Mouse (Mus musculus): ENCODE results near the gene Tmem189.

Gene Tmem189

DNA sequence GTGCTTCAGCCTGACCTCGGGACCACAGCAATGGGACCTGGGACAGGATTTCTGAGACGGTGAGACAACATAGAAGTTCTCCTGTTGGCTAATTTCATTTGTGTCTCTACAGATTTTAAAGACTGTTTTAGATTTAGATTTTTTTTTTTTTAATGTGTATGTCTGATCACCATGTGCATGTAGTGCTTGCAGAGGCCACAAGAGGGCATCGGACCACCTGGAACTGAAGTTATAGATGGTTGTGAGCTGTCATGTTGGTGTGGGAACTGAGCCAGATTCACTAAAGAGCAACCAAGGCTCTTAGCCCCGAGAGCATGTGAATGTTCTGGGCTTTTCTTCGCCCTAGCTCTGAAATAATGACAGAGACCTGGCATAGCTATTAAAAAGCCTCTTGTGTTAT lies 9.0 kb downstream of the Tmem189 start:
- in situ Hi-C loops (cut with MboI, MseI), result no loop called here

DNA sequence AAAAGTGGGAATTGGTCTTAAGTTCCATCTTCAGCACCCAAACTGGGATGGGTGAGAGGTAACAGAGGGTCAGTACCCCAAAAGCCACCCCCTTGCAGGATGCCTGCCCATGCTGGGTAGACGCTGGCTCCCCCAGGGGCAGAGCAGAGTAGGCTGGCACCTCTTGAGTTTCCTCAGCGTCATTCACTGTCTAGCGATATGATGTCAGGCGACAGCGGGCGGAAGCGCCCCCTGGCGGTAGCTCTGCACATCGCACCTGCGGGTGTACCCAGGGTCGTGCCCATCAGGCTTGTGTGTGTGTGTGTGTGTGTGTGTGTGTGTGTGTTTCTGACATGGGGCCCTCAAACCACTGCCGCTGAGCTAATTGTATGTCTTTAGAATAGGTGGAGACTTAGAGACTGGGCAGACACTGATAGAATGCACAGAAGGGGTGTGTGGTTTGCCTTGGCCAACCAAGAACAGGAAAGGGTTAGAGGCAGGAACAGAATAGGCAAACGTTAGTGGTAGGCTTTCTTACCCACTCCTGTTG lies 9.7 kb downstream of the Tmem189 start:
- in situ Hi-C loops (cut with MboI, MseI), result loop anchor here (5.0 kb wide), 1 partner anchor 38 kb away; no protein-coding TSS in a partner anchor

DNA sequence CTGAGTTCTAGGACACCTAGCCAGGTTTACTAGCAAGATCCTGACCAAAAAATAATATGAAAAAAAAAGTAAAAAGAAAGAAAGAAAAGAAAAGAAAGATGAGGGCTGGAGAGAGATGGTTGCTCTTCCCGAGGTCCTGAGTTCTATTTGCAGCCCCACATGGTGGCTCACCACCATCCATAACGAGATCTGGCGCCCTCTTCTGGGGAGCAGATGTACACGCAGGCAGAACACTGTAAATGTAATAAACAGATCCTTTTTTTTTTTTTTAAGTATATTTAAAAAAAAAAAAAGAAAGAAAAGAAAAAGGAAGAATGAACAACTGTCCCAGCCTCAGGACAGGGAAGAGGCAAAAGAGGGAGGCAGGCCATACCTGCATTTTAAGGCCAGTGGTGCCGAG lies 11.0 kb downstream of the Tmem189 start:
- in situ Hi-C loops (cut with MboI, MseI), result loop anchor here (5.0 kb wide), 1 partner anchor 36 kb away; no protein-coding TSS in a partner anchor

DNA sequence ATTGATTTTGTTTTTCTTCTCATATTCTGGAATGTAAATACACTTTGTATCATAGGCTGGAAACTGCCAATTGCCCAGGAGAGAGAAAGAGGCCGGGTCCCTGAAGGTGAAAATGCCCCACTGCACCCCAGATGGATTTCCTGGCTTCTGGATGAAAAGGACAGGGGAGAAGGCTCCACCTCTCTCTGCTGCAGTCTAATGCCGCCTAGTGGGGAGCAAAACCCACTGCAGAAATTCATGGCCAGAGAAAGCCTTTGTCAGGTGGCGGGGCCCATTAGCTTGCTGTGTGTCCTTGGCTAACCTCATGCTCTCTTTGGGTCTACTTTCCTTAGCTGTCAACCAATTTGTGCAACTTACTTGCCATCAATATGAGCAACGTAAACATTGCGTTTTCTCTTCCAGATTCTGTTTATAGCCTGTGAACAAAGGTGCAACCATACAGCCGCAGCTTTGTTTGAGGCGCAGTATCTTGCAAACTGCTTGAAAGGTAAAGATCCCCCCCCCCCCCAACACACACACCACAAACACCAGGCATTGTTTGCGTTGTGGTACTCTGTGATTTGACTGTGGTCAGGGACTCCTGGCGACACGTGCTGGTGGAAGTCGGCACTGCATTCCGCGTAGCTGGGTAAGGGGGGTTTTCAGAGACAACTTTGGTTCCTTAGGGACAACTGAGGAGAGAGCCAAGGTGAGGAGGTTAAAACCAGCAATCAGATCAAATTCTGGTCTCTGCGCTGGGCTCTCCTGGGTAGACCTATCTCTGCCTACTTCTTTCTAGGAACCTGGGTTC lies 14.3 kb downstream of the Tmem189 start:
- in situ Hi-C loops (cut with MboI, MseI), result loop anchor here (5.0 kb wide), 1 partner anchor 33 kb away; no protein-coding TSS in a partner anchor

DNA sequence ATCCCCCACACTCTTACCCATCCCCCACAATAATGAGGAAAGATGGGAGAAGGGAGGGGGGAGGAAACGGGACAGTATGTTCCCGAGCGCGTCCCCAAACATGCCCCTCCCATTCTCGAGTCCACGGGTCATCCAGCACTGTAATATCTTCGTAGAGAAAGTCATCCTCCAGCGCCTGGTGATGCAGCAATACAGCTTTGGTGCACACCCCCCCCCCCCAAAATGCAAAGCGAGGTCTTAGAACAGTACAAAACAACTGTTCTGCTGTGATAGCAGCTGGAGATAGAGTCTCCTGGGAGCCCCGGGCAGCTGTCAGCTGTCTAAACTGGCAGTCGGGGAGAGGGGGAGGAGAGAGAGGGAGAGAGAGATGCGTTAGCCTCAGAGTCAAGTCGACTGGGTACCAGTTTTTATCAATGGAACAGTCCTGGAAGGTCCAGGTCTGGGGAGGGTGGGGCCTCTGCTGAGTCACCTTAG lies 17.4 kb downstream of the Tmem189 start:
- in situ Hi-C loops (cut with MboI, MseI), result loop anchor here (5.0 kb wide), 1 partner anchor 140 kb away; no protein-coding TSS in a partner anchor

DNA sequence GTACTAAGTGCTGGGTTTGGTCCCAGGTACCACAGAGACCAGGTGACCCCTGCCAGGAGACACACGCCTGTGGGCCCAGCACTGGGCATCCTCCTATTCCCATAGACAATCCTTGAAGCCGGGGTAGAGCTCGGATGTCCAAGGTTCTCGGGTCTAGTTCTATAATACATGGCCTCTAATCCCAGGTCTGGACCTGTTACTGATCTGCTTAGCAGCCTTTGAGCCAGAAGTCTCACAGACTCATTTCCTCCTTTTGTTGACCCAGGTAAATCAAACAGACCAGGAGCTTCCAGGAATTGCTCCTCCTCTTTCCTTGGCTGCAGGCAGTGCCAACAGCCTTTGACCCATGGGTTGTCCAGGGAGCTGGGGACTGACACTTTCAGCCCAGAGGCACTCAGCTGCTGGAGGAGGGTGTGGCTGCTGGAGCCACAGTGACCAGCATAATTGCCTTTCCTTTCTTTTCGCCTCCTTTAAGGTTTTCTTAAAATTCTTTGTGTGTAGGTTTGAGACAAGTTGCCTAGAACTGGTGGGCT lies 18.5 kb downstream of the Tmem189 start:
- in situ Hi-C loops (cut with MboI, MseI), result loop anchor here (5.0 kb wide), 1 partner anchor 139 kb away; no protein-coding TSS in a partner anchor

DNA sequence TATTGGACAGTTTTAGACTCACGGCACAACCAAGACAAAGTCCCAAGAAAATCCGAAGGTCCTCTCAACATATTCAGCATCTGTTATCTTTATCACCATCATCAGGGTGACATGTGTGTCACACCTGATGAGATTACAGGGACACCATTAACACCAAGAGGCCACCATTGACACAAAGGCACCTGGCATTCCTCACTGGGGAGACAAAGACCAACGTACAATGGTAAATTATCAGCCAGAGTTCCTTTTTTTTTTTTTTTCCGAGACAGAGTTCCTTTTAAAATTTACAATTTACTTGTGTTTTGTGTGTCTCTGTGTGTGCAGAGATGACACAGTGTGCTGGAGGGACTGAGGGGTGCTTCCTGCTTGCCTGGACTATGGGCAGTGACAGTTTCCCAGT lies 20.2 kb downstream of the Tmem189 start:
- in situ Hi-C loops (cut with MboI, MseI), result no loop called here

DNA sequence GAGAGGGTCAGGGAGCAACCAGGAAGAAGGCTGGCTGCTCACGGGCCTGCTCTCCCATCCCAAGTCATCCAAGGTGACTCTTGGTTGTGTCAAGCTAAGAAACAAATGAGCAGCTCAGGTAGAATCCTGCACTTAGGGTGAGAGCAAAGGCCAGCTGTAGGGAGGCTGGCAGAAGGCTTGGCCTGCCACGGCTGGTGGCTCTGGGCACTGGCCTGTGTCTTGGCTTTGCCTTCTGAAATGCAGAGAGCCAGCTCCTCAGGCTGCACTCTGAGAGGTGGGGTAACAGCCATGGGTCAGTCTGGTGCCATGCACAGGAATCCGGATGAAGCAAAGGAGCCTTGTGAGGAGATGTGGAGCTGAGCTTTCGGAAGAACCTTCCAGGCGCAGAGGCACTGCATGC lies 21.2 kb downstream of the Tmem189 start:
- in situ Hi-C loops (cut with MboI, MseI), result no loop called here

DNA sequence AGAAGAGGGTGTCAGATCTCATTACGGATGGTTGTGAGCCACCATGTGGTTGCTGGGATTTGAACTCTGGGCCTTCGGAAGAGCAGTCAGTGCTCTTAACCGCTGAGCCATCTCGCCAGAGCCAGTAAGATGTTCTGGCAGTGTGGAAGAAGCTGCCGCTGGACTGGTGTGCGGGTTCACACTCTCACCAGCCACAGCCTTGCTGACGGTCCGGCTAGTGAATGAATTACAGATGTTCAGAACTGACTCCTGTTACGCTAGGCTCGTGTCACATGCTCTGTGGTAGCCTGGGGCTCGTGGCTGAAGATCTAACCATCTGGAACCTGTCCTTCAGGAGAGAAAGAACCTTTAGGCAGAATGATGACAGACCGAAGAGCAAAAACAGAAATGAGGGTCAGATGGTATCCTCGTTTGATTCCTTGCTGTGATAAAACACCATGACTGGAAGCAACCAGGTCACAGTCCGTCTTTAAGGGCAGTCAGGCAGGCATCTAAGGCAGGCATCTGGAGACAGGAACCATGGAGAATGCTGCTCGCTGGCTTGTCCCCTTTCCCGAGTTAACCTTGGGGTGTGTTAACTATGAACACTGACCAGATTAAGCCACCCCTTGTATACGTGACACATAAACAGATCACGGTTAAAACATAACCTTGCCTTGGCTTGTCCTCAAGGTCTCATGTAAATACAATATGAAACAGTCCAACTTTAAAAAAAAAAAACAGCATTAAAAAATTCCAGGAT lies 23.5 kb downstream of the Tmem189 start:
- in situ Hi-C loops (cut with MboI, MseI), result no loop called here

DNA sequence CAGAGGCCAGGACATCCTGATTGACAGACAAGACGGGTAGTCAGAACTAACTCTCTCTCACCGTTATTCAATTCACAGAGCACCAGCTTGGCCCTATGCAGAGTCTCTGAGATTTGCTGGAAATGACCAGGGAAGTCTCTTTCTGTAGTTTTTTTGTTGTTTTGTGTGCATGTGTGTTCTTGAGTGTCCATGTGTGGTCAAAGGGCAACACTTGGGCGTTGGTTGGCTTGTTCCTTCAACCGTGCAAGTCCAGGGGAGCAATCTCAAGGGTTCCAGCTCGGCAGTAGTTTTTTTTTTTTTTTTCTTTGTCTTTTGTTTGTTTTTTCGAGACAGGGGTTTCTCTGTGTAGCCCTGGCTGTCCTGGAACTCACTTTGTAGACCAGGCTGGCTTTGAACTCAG lies 26.9 kb downstream of the Tmem189 start:
- in situ Hi-C loops (cut with MboI, MseI), result no loop called here

DNA sequence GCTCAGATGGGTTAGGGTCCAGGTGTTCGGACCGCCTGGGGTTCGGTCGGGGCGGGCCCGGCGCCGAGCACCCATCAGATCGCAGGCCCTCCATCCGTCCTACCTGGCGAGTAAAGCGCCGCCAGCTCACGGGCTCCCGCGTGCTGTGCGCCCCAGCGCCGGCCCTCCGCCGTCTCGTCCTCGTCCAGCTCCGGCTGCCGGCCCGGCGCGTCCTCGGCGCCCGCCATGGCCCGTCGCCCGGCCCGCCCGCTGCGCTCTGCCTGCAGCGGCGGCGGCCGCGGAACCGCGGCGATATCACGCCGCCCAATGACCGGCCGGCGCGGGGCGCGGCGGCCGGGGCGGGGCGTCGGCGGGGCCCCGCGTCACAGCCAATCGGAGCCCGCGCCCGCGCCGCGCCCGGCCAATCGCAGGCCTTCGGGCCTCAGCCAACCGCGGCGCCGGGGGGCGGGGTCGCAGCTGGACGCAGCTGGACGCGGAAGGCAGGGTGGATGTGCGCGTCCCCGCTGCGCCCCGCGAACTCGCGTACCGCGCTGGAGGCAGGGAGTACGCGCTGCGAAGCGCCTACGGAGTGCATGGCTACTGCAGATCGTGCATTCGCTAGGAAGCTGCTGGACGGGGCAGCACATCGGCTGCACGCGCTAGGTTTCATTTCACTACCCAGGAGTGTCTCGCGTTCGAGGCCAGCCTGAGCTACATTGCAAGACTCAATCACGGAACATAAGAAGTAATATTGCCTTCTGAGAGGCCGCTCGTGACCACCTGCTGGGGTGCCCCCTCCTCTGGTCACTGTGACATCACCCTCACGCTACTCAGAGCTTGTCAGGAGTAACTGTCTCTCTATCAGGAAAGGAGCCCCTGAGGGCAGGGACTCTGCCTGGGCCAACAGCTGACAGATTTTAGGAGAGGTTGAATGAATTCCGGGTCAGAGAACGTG lies 28.1 kb downstream of the Tmem189 start, which contains the start of gene Gm20431:
Gene Gm20431, minus strand, starts transcription at position 227 of the 934 bp plus-strand sequence.
- in situ Hi-C loops (cut with MboI, MseI), result no loop called here

DNA sequence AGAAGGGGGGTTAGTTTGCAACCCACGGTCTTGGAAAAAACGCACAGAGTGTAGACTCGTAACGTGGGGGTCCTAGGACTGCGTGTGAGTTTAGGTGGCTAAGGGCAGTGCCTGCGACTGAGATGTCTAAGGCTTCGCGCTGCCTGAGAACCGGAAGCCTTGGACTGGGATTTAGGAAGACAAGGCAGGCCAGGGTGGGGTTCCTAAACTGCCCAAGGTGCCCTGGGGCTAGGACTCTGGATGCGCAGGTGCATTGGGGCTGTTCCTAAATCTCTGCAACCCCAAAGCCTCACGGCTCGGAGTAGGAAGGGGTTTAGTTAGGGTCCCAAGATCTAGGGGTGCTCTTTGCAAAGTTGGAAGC lies 29.0 kb downstream of the Tmem189 start:
- in situ Hi-C loops (cut with MboI, MseI), result no loop called here

DNA sequence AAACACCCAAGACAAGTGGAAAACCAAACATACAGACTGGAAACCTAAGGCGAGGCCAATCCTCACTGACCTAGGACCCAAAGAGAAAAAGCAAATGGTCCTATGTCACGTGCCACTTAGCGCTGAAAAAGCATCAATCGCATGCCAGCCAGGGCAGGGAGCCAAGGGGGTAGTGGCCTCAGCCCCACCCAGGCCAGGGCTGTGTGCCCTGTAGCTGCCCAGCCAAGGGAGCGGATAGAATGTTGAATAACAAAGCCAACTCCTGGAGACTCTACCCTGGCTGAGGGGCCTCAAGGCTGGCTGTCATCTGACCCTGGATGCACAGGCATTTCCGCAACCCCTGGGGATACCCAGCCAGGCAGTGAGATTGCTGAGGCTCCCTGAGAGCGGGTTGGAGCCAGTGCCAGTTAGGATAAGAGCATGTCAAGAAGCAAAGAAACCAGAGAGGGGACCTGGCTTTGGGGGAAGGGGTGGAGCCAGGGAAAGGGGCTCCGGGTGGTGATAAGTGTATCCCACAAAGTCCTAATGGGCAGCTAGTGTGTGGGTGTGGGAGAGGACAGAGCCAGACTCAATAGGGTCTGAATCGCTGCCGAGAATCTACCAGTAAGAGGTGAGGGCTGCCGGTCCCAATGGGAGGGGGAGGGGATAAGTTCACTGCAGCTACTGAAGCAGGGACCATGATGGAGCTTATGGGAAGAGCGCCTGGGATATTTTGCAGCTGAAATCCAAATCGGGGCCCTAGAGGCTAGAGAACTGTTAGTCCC lies 29.6 kb downstream of the Tmem189 start:
- in situ Hi-C loops (cut with MboI, MseI), result no loop called here

DNA sequence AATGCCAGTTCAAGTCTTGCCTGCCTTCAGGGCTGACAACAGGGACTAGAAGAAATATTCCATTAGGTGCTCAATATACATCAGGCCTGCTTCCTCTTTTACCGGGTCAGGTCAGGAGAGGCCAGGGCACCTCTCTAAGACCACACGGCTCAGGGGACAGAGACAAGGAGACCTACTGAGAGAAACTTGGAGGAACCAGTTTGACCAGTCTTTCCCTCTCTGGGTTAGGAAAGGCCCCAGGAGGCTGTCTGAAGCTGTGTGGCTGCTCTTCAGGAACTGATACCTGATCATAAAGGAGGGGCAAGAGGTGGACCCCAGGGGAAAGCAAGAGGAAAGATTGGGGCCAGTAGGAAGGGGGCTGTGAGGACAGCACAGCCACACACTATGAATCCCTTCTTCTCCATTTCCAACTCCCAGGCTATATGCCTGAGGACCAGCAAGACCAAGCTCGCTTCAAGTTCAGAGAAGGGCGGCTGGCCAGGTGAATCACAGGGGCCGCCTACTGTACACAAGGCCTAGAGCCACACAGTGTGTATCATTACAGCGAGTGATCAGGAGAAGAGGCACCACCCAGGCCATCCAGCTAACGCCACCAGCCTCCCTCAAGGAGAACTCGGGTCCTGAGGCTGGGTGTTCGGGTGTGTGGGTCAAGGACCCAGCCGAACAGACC lies 30.3 kb downstream of the Tmem189 start:
- in situ Hi-C loops (cut with MboI, MseI), result no loop called here

DNA sequence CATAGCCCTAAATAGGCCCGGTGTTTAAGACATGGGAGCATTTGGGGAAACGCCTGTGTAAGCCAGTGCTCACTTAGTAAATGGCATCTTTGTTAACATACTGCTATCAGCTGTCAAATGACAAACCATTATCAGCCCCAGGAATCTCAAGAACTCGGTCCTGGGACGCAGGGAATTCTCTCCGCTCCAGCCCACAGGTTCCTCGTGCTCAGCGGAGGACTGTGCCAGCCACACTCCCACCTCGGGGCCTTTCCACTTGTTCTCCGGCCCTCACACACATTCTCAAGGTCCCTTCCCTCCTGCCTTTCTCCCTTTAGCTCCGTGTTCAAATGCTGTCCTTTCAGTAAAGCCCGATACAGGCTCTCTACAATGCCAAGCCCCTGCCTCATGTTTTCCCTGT lies 30.9 kb downstream of the Tmem189 start:
- in situ Hi-C loops (cut with MboI, MseI), result no loop called here

DNA sequence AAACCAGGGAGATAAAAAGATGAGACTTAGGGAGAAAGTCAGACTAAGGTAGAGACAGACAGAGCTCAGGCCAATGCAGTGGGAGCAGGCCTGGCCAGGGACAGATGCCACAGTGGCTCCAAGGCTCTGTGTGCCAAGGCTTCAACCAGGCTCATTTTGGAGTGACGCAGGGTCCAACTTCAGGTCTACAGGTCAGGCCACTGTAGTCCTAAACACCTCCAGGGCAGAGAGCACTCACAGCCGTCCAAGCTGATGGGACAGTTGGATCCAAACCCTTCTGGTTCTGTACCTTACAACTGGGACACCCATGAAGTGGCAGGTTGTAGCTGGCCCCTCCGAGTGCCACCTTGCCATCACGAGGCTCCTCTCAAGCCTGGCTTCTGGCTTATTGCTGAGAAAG lies 31.6 kb downstream of the Tmem189 start:
- in situ Hi-C loops (cut with MboI, MseI), result no loop called here

DNA sequence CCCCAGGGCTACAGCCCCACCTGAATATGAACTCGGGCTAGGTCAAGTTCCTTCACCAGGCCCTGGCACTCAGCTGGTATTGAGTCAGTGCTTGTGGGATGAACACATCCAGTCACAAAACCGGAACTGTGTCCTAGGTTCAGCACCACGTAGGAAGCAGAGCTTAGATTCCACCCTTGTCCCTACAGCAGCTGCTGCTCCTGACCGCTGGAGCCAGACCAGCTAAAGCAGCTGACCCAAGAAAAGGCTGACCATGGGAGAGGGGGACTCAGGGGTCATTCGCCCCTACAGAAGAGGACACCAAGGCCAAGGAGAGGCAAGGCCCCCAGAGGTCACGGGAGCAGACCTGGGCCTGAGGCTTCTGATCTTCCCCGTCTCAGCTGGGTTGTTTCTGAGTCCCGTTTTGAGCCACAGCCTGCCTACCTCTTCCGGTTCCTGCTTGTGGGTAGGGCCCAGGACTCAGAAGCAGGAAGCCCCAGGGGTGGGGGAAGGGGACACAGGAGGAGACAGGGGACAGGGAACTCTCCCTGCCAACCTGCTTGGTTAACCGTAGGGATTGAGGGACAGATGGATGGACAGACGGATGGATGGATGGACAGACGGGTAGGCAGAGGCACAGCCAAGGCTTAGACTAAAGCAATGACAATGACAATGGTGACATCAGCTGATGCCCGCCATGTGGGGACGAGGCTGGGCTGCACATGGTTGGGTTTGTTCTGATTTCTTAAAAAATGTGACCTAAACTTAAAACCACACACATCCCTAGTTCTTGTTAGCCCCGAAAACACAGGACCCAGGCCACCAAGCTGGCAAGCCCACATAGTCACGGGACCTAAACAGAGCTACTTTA lies 32.8 kb downstream of the Tmem189 start:
- in situ Hi-C loops (cut with MboI, MseI), result no loop called here

DNA sequence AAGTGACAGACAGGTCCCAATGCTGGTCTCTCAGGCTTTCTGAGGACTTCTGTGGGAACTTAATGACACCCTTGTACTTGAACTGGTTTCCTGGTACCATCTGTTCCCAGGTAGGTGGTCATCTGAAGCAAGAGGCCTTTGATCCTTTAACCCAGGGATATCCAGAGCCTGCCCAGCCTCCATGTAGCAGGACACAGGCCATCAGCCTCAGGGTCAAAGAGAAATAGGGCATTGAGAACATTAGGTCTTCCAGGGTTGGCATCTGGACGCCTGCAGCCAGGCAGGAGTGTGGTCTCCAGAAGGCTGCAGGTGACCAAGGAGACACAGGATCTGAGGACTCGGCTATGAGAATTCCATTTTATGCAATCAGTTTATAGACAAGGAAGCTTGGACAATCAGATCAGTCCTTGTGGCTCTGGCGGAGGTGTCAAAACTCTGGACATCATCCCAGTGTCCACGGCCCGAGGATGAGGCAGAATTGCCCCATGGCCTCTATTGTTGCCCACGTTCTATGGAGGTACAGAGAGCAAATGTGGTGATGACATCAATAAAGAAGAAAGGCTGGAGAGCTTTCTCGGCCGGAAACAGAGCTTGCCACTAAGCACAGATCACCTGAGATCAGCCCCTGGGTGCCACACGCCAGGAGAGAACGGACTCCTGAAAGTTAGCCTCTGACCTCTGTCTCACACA lies 34.6 kb downstream of the Tmem189 start:
- in situ Hi-C loops (cut with MboI, MseI), result no loop called here

Measured in T-helper 1 cell (primary cell).